Mouse (Mus musculus) liver, embryonic 15.5 days (tissue): ENCODE results near the gene Fbxw5. TPM values are rescaled to one million over a fixed set of nuclear protein-coding genes. Genes with fewer than 3 reads are reported as not detected.
A peak's percentile ranks its signal among the peaks of the same experiment; 100 is the strongest.

Experiments
- ATAC-seq: fragments of 200-750 bp; cut with Nextera tagmentation; 2 replicates; pipeline ENCODE4 v1.8.0; 2017; ENCODE audit warnings: moderate number of reproducible peaks, mild to moderate bottlenecking, moderate library complexity; ENCODE audit not compliant: insufficient read depth
- H3K27ac ChIP-seq: fragments of 300-500 bp; sonication (generic); replicated peaks from 2 replicates; pipeline ENCODE4 v1.5.1; 2015; ENCODE audit warnings: mild to moderate bottlenecking, inconsistent platforms
- H3K27me3 ChIP-seq: fragments of 300-500 bp; sonication (generic); 2 replicates; pipeline ENCODE4 v1.6.1; 2015; ENCODE audit warnings: mild to moderate bottlenecking, inconsistent platforms
- H3K36me3 ChIP-seq: fragments of 300-500 bp; sonication (generic); replicated peaks from 2 replicates; pipeline ENCODE4 v1.6.1; 2015; ENCODE audit warnings: moderate library complexity, mild to moderate bottlenecking, inconsistent platforms
- H3K4me1 ChIP-seq: fragments of 300-500 bp; sonication (generic); replicated peaks from 2 replicates; pipeline ENCODE4 v1.6.1; 2015; ENCODE audit warnings: inconsistent platforms
- H3K4me2 ChIP-seq: fragments of 300-500 bp; sonication (generic); 2 replicates; pipeline ENCODE4 v1.6.1; 2015; ENCODE audit warnings: moderate library complexity, mild to moderate bottlenecking, inconsistent platforms
- H3K4me3 ChIP-seq: fragments of 300-500 bp; sonication (generic); replicated peaks from 2 replicates; pipeline ENCODE4 v1.5.1; 2015; ENCODE audit warnings: mild to moderate bottlenecking, inconsistent platforms
- H3K9ac ChIP-seq: fragments of 300-500 bp; sonication (generic); 2 replicates; pipeline ENCODE4 v1.6.1; 2015; ENCODE audit warnings: moderate library complexity, mild to moderate bottlenecking, inconsistent platforms
- H3K9me3 ChIP-seq: fragments of 300-500 bp; sonication (generic); replicated peaks from 2 replicates; pipeline ENCODE4 v1.6.1; 2016; ENCODE audit warnings: inconsistent platforms
- WGBS: fragments of 180-500 bp; shearing (Covaris S2); methylation state at CpG from one replicate; pipeline ENCODE4 v1.1.7; 2015; ENCODE audit warnings: mixed read lengths; ENCODE audit not compliant: insufficient replicate concordance; 5-methylcytosine and 5-hydroxymethylcytosine counted together
- polyA plus RNA-seq: library from polyadenylated mRNA; unstranded; fragments of >200 nt; fragmentation: Nextera tagmentation; extraction: Ambion mirVana; gene quantifications from 2 replicates; pipeline ENCODE4 v1.2.1, GENCODE M21; 2015

The Fbxw5 gene
- polyA plus RNA-seq, 1 experiment from 2014 or later, result 24.0 TPM

GRCm38 (mm10) chr2:25479551-25480311 lies 20.8 kb upstream of the Fbxw5 start:
- Histone ChIP-seq H3K4me2 (no peak overlapping the region), H3K9ac (no peak overlapping the region), H3K4me1 (peaks cover under 1% of the 10 kb centered on the region; the same call in 1 of the 2 replicates), H3K9me3 (no peaks in the 10 kb centered on the region), H3K27me3 (0 out of 2 replicates have a peak, but pooled peaks cover 5% of the 10 kb centered on the region), H3K36me3 (no peaks in the 10 kb centered on the region), H3K27ac (no peak overlapping the region), H3K4me3 (no peak overlapping the region)
- ATAC-seq, result no peak
- 51% methylated on average over 10 of the region's 10 CpGs for WGBS

GRCm38 (mm10) chr2:25480541-25480940 lies 20.0 kb upstream of the Fbxw5 start:
- Histone ChIP-seq H3K9me3 (no peaks in the 10 kb centered on the region), H3K36me3 (no peaks in the 10 kb centered on the region), H3K4me3 (no peak overlapping the region), H3K9ac (no peak overlapping the region), H3K27me3 (0 out of 2 replicates have a peak, but pooled peaks cover 5% of the 10 kb centered on the region), H3K4me2 (no peak overlapping the region), H3K27ac (no peak overlapping the region), H3K4me1 (peaks cover 7% of the 10 kb centered on the region)
- ATAC-seq, result no peak
- 76% methylated on average over 1 of the region's 1 CpGs for WGBS

GRCm38 (mm10) chr2:25482969-25483368 lies 17.6 kb upstream of the Fbxw5 start:
- H3K9ac ChIP-seq, result no peak overlapping the region
- no peaks in the 10 kb centered on the region for H3K27me3 ChIP-seq
- H3K4me1 ChIP-seq, result peaks cover 26% of the 10 kb centered on the region
- no peak overlapping the region for H3K4me3 ChIP-seq
- no peaks in the 10 kb centered on the region for H3K9me3 ChIP-seq
- H3K4me2 ChIP-seq, result no peak overlapping the region
- no peak overlapping the region for H3K27ac ChIP-seq
- no peak for ATAC-seq
- 9% methylated on average over 7 of the region's 7 CpGs for WGBS
- H3K36me3 ChIP-seq, result no peaks in the 10 kb centered on the region

GRCm38 (mm10) chr2:25484901-25485647 lies 15.5 kb upstream of the Fbxw5 start:
- peak; percentile 73 for ATAC-seq
- 42% methylated on average over 11 of the region's 11 CpGs for WGBS

GRCm38 (mm10) chr2:25487965-25488670 lies 12.4 kb upstream of the Fbxw5 start:
- ATAC-seq, result peak; percentile 51
- H3K9me3 ChIP-seq, result no peaks in the 10 kb centered on the region
- H3K4me1 ChIP-seq, result peaks cover 39% of the 10 kb centered on the region
- H3K9ac ChIP-seq, result no peak overlapping the region
- no peak overlapping the region for H3K4me3 ChIP-seq
- H3K4me2 ChIP-seq, result peak overlapping the region; percentile 32
- no peaks in the 10 kb centered on the region for H3K27me3 ChIP-seq
- H3K27ac ChIP-seq, result peak overlapping the region; percentile 38; the same call in 1 of the 2 replicates
- 46% methylated on average over 6 of the region's 6 CpGs for WGBS
- no peaks in the 10 kb centered on the region for H3K36me3 ChIP-seq

More at GRCm38 (mm10) chr2:25484901-25485647, 15.5 kb upstream of the Fbxw5 start:
- H3K36me3 ChIP-seq, result no peaks in the 10 kb centered on the region
- H3K4me3 ChIP-seq, result no peak overlapping the region
- H3K27ac ChIP-seq, result peak overlapping the region; percentile 75
- H3K27me3 ChIP-seq, result no peaks in the 10 kb centered on the region
- no peak overlapping the region; the same call in 1 of the 2 replicates for H3K4me2 ChIP-seq
- peaks cover 39% of the 10 kb centered on the region for H3K4me1 ChIP-seq
- no peak overlapping the region for H3K9ac ChIP-seq
- H3K9me3 ChIP-seq, result no peaks in the 10 kb centered on the region

- Histone ChIP-seq H3K27ac (no peak overlapping the region), H3K9ac (no peak overlapping the region), H3K9me3 (no peaks in the 10 kb centered on the region), H3K4me2 (no peak overlapping the region), H3K36me3 (no peaks in the 10 kb centered on the region), H3K4me3 (no peak overlapping the region), H3K27me3 (no peaks in the 10 kb centered on the region), H3K4me1 (peaks cover 39% of the 10 kb centered on the region)
- 58% methylated on average over 7 of the region's 7 CpGs for WGBS
- no peak for ATAC-seq
Measured at GRCm38 (mm10) chr2:25488671-25489068, 11.9 kb upstream of the Fbxw5 start.

- WGBS, result 55% methylated on average over 5 of the region's 5 CpGs
- no peaks in the 10 kb centered on the region for H3K36me3 ChIP-seq
- no peak overlapping the region for H3K4me2 ChIP-seq
- no peaks in the 10 kb centered on the region for H3K27me3 ChIP-seq
- peaks cover 22% of the 10 kb centered on the region for H3K4me1 ChIP-seq
- no peak overlapping the region for H3K9ac ChIP-seq
- no peak overlapping the region for H3K4me3 ChIP-seq
- H3K27ac ChIP-seq, result no peak overlapping the region
- H3K9me3 ChIP-seq, result no peaks in the 10 kb centered on the region
- no peak for ATAC-seq
Measured at GRCm38 (mm10) chr2:25492988-25493387, 7.6 kb upstream of the Fbxw5 start.

- Histone ChIP-seq H3K27ac (no peak within 1 kb of the TSS), H3K27me3 (no peaks in the 10 kb centered on the region), H3K9me3 (no peaks in the 10 kb centered on the region), H3K4me1 (peaks cover 22% of the 10 kb centered on the region), H3K4me2 (no peak within 1 kb of the TSS), H3K9ac (no peak within 1 kb of the TSS), H3K4me3 (no peak within 1 kb of the TSS), H3K36me3 (no peaks in the 10 kb centered on the region)
- no peak for ATAC-seq
- WGBS, result 72% methylated on average over 5 of the region's 5 CpGs
Measured at GRCm38 (mm10) chr2:25493476-25493961, 7.0 kb upstream of the Fbxw5 start, which contains the start of gene Lcn12. Lcn12 (minus strand) TSS chr2:25493911.

- Histone ChIP-seq H3K4me1 (peaks cover 37% of the 10 kb centered on the region), H3K9ac (no peak overlapping the region), H3K4me3 (no peak overlapping the region), H3K36me3 (no peaks in the 10 kb centered on the region), H3K9me3 (no peaks in the 10 kb centered on the region), H3K27ac (no peak overlapping the region), H3K27me3 (no peaks in the 10 kb centered on the region), H3K4me2 (no peak overlapping the region)
- 42% methylated on average over 4 of the region's 4 CpGs for WGBS
- no peak for ATAC-seq
Measured at GRCm38 (mm10) chr2:25496462-25496861, 4.1 kb upstream of the Fbxw5 start.

GRCm38 (mm10) chr2:25497846-25498575 lies 2.5 kb upstream of the Fbxw5 start:
- Histone ChIP-seq H3K9ac (no peak overlapping the region), H3K36me3 (peaks cover 5% of the 10 kb centered on the region; the same call in 1 of the 2 replicates), H3K4me3 (no peak overlapping the region), H3K27me3 (no peaks in the 10 kb centered on the region), H3K27ac (no peak overlapping the region), H3K4me1 (peaks cover 53% of the 10 kb centered on the region), H3K9me3 (no peaks in the 10 kb centered on the region), H3K4me2 (no peak overlapping the region; the same call in 1 of the 2 replicates)
- ATAC-seq, result no peak
- 33% methylated on average over 6 of the region's 6 CpGs for WGBS
